In genomic region chr15:25715218-25715995, GRCm38 (mm10) we compare ENCODE assay signal across 10 mouse cellular contexts.
DNase-seq lines count a peak whose midpoint lies in the region; ATAC-seq lines count a peak whose summit lies in the region.
"Had no signal": no experiment of that assay in that cellular context is flagged by ENCODE, and none has a peak within 500 bp of the region (broad histone marks: within the 10 kb centered on the region; RNA-seq: fewer than 3 reads in every experiment).

No protein-coding gene starts in this region.

- no peak for DNase-seq in forebrain, embryonic 10.5 days (ENCODE audit: extremely low spot score, low spot score)
- DNase-seq in cerebellum, postnatal 25 days: peak; percentile 87 to 88
- peak; percentile 39 to 67 for DNase-seq in lung, postnatal 4 days
- no peak for DNase-seq in spleen, adult 12 weeks (ENCODE audit: low spot score)
- no peak for DNase-seq in urinary bladder, adult 2 months (ENCODE audit: low spot score)

- no peak overlapping the region for H3K4me2 ChIP-seq in forebrain, embryonic 13.5 days
- no peak overlapping the region for H3K4me2 ChIP-seq in kidney, embryonic 14.5 days (replicated peaks; ENCODE audit: low read depth, low read length)
- H3K4me2 ChIP-seq: heart, embryonic 13.5 days; limb, embryonic 13.5 days had no signal

- H3K4me3 ChIP-seq in forebrain, embryonic 13.5 days: no peak overlapping the region
- H3K4me3 ChIP-seq in forebrain, embryonic 10.5 days: no peak overlapping the region
- H3K4me3 ChIP-seq in kidney, embryonic 14.5 days (ENCODE audit: low read length): no peak overlapping the region
- H3K4me3 ChIP-seq: heart, embryonic 13.5 days; limb, embryonic 13.5 days had no signal

- peaks cover 7% of the 10 kb centered on the region; the same call in 1 of the 2 replicates for H3K27me3 ChIP-seq in forebrain, embryonic 13.5 days
- peaks cover 30% of the 10 kb centered on the region for H3K27me3 ChIP-seq in forebrain, embryonic 10.5 days (ENCODE audit: poor library complexity, severe bottlenecking)
- no peaks in the 10 kb centered on the region for H3K27me3 ChIP-seq in kidney, embryonic 14.5 days (ENCODE audit: control insufficient read depth, insufficient read depth, low read length)
- H3K27me3 ChIP-seq: limb, embryonic 13.5 days had no signal

- H3K9me3 ChIP-seq in forebrain, embryonic 13.5 days (replicated peaks): no peaks in the 10 kb centered on the region
- H3K9me3 ChIP-seq in forebrain, embryonic 10.5 days: no peaks in the 10 kb centered on the region
- no peaks in the 10 kb centered on the region for H3K9me3 ChIP-seq in kidney, embryonic 14.5 days (ENCODE audit: control insufficient read depth, low read length)
- H3K9me3 ChIP-seq: heart, embryonic 13.5 days; limb, embryonic 13.5 days had no signal

- H3K36me3 ChIP-seq in forebrain, embryonic 13.5 days (ENCODE audit: poor library complexity, severe bottlenecking): no peaks in the 10 kb centered on the region
- peaks cover 2% of the 10 kb centered on the region; the same call in 1 of the 2 replicates for H3K36me3 ChIP-seq in forebrain, embryonic 10.5 days (replicated peaks)
- H3K36me3 ChIP-seq in kidney, embryonic 14.5 days (ENCODE audit: control insufficient read depth, insufficient read depth, low read length): peaks cover 10% of the 10 kb centered on the region; the same call in 1 of the 2 replicates
- H3K36me3 ChIP-seq: heart, embryonic 13.5 days had no signal

- H3K4me1 ChIP-seq in forebrain, embryonic 13.5 days: peaks cover 28% of the 10 kb centered on the region
- peaks cover 30% of the 10 kb centered on the region for H3K4me1 ChIP-seq in forebrain, embryonic 10.5 days
- no peaks in the 10 kb centered on the region; the same call in 1 of the 2 replicates for H3K4me1 ChIP-seq in kidney, embryonic 14.5 days (ENCODE audit: control insufficient read depth, insufficient read depth, low read length)

- WGBS in forebrain, embryonic 13.5 days: 63% methylated on average over 10 of the region's 10 CpGs
- WGBS in forebrain, embryonic 10.5 days: 85% methylated on average over 10 of the region's 10 CpGs
- WGBS in kidney, embryonic 14.5 days: 80% methylated on average over 10 of the region's 10 CpGs

- 0 out of 2 replicates have a peak, but pooled peaks have one; percentile 35 for ATAC-seq in forebrain, embryonic 13.5 days
- 0 out of 2 replicates have a peak, but pooled peaks have one; percentile 35 for ATAC-seq in kidney, embryonic 14.5 days (ENCODE audit: low FRiP score, low TSS enrichment)
- ATAC-seq in inflammation-experienced regulatory T-cells, adult 6 months: no peak

- no peak overlapping the region for H3K9ac ChIP-seq in forebrain, embryonic 13.5 days
- H3K9ac ChIP-seq in kidney, embryonic 14.5 days (ENCODE audit: low read depth, low read length): no peak overlapping the region
- H3K9ac ChIP-seq: heart, embryonic 13.5 days; limb, embryonic 13.5 days had no signal

- peak overlapping the region; percentile 19; the same call in 1 of the 2 replicates for H3K27ac ChIP-seq in forebrain, embryonic 13.5 days
- no peak overlapping the region for H3K27ac ChIP-seq in forebrain, embryonic 10.5 days
- no peak overlapping the region for H3K27ac ChIP-seq in kidney, embryonic 14.5 days (ENCODE audit: low read depth, low read length)
- H3K27ac ChIP-seq: heart, embryonic 13.5 days; limb, embryonic 13.5 days had no signal

Comparison
In these comparisons a context has a peak if more than half of its experiments do, and no peak if none do; other contexts are left out.
1. DNase-seq: peak in cerebellum, postnatal 25 days (2 of 2) and lung, postnatal 4 days (2 of 2); none in forebrain, embryonic 10.5 days (single experiment), spleen, adult 12 weeks (single experiment) and urinary bladder, adult 2 months (single experiment).